Comparison of ENCODE assay signal across 15 mouse cellular contexts in the genomic region with DNA sequence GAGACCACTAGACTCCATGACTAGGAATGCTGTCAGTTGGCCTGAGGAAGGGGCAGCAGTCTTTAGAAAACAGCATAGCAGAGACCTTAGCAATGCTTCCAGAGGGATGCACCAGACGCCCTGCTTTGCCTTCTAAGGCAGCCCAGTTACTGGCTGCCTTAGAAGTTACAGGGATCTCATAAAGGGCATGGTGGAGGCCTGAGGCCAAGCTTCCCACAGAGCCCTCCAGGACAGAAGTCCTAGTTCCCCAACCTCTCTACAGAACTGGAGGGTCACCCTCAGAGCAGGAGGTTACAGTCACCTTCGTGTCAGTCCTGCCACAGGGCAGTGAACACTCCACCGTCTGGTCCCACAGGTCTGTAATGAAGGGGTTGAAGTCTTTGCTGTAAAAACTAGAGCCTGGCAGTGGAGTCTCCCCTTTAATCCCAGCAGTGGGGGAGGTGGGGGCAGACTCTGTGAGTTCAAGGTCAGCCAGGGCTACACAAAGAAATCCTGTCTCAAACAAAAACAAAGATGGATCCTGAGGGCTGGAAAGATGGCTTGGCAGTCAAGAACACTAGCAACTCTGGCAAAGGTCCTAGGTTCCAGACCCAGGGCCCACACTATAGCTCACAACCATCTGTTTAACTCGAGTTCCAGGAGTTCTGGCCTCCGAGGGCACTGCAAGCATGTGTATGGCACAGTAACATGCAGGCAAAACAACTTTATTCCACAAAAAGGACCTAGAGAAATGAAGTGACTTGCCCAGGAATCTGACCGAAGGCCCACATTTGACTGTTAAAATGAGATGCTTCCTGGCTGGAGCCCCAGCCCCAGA. TPM values are rescaled to one million over a fixed set of nuclear protein-coding genes. Genes with fewer than 3 reads are reported as not detected.
DNase-seq lines count a peak whose midpoint lies in the region; ATAC-seq and TF ChIP-seq lines count a peak whose summit lies in the region.
"Had no signal": no experiment of that assay in that cellular context is flagged by ENCODE, and none has a peak within 500 bp of the region (broad histone marks: within the 10 kb centered on the region; RNA-seq: fewer than 3 reads in every experiment).

No protein-coding gene starts in this region.

- no peak overlapping the region for H3K9ac ChIP-seq in lung, embryonic 14.5 days
- peak overlapping the region; percentile 3; the same call in 1 of the 2 replicates for H3K9ac ChIP-seq in liver, embryonic 15.5 days
- H3K9ac ChIP-seq: neural tube, embryonic 12.5 days had no signal

- H3K36me3 ChIP-seq in lung, embryonic 14.5 days (ENCODE audit: insufficient read depth): peaks cover 37% of the 10 kb centered on the region
- peaks cover 46% of the 10 kb centered on the region for H3K36me3 ChIP-seq in E14TG2a.4 (ENCODE audit: insufficient read depth, low read length)
- peaks cover 45% of the 10 kb centered on the region for H3K36me3 ChIP-seq in liver, embryonic 15.5 days (replicated peaks)

- WGBS in lung, embryonic 14.5 days: 67% methylated on average over 6 of the region's 6 CpGs
- WGBS in liver, embryonic 15.5 days (ENCODE audit: insufficient replicate concordance): 52% methylated on average over 6 of the region's 6 CpGs

- TF ChIP-seq CTCF in lung, embryonic 14.5 days (IDR thresholded peaks at IDR 0.05; ENCODE audit: low read depth): no peak
- TF ChIP-seq CTCF in E14TG2a.4 (conservative IDR thresholded peaks at IDR 0.05; ENCODE audit: low read length): no peak

- H3K27me3 ChIP-seq in lung, embryonic 14.5 days (ENCODE audit: insufficient read depth, low read length): no peaks in the 10 kb centered on the region
- no peaks in the 10 kb centered on the region for H3K27me3 ChIP-seq in E14TG2a.4 (ENCODE audit: insufficient read depth, low read length)
- no peaks in the 10 kb centered on the region for H3K27me3 ChIP-seq in liver, embryonic 15.5 days
- H3K27me3 ChIP-seq: neural tube, embryonic 12.5 days had no signal

- H3K9me3 ChIP-seq in lung, embryonic 14.5 days (ENCODE audit: low read depth, low read length): no peaks in the 10 kb centered on the region
- no peaks in the 10 kb centered on the region for H3K9me3 ChIP-seq in E14TG2a.4 (ENCODE audit: low read length)
- no peaks in the 10 kb centered on the region for H3K9me3 ChIP-seq in liver, embryonic 15.5 days (replicated peaks)
- H3K9me3 ChIP-seq: forebrain, embryonic 10.5 days; neural tube, embryonic 12.5 days had no signal

- H3K4me3 ChIP-seq in lung, embryonic 14.5 days (ENCODE audit: low read depth, low read length): no peak overlapping the region
- H3K4me3 ChIP-seq in E14TG2a.4 (replicated peaks; ENCODE audit: low read length): peak overlapping the region; percentile 24
- H3K4me3 ChIP-seq in liver, embryonic 15.5 days (replicated peaks): no peak overlapping the region
- H3K4me3 ChIP-seq: forebrain, embryonic 10.5 days; neural tube, embryonic 12.5 days had no signal

- DNase-seq in lung, embryonic 14.5 days: no peak
- DNase-seq in lung, postnatal 4 days: no peak
- DNase-seq in adipocyte (ENCODE audit: low spot score): peak; percentile 28
- DNase-seq in right cerebral cortex, postnatal 4 days: no peak
- no peak for DNase-seq in right cerebral cortex, adult 18-20 months
- DNase-seq: cerebellum, adult 11 months; kidney, adult 18-20 months; right cerebral cortex, postnatal 14 days had no signal

- 0 out of 2 replicates have a peak overlapping the region, but pooled peaks have one; percentile 30 for H3K27ac ChIP-seq in lung, embryonic 14.5 days (ENCODE audit: low read depth)
- peak overlapping the region; percentile 85 for H3K27ac ChIP-seq in liver, embryonic 15.5 days (replicated peaks)
- H3K27ac ChIP-seq: forebrain, embryonic 10.5 days; neural tube, embryonic 12.5 days had no signal

- no peaks in the 10 kb centered on the region for H3K4me1 ChIP-seq in lung, embryonic 14.5 days (ENCODE audit: insufficient read depth)
- peaks cover 99% of the 10 kb centered on the region for H3K4me1 ChIP-seq in E14TG2a.4 (replicated peaks; ENCODE audit: low read depth, low read length)
- peaks cover 91% of the 10 kb centered on the region for H3K4me1 ChIP-seq in liver, embryonic 15.5 days (replicated peaks)

- ATAC-seq in lung, embryonic 14.5 days (ENCODE audit: insufficient read depth): no peak
- peak; percentile 17 for ATAC-seq in liver, embryonic 15.5 days (ENCODE audit: insufficient read depth)
- ATAC-seq in megakaryocyte progenitor cell, adult 5-6 weeks (replicated peaks; ENCODE audit: poor library complexity): no peak

- H3K4me2 ChIP-seq in lung, embryonic 14.5 days: no peak overlapping the region
- no peak overlapping the region for H3K4me2 ChIP-seq in liver, embryonic 15.5 days
- H3K4me2 ChIP-seq: neural tube, embryonic 12.5 days had no signal

RNA-seq across cellular contexts. Expression of a gene that starts 8.1 kb away (rescaled TPM):
- 162 and 184 TPM in 2 replicates for polyA plus RNA-seq in lung, embryonic 14.5 days (2014; fragmentation: Nextera tagmentation; extraction: Ambion mirVana)
- polyA plus RNA-seq in liver, embryonic 15.5 days (2015; fragmentation: Nextera tagmentation; extraction: Ambion mirVana): 734 and 787 TPM in 2 replicates
- 208 and 232 TPM in 2 replicates for total RNA-seq in megakaryocyte progenitor cell, adult 5-6 weeks (2015)
- total RNA-seq in megakaryocyte progenitor cell, adult 5-6 weeks (2017): 90.4 and 97.3 TPM in 2 replicates

RNA-seq across cellular contexts. Expression of a gene that starts 13.5 kb away (rescaled TPM):
- 0.18 and 0.57 TPM in 2 replicates for polyA plus RNA-seq in lung, embryonic 14.5 days (2014; fragmentation: Nextera tagmentation; extraction: Ambion mirVana)
- polyA plus RNA-seq in liver, embryonic 15.5 days (2015; fragmentation: Nextera tagmentation; extraction: Ambion mirVana): 2.9 and 3.8 TPM in 2 replicates
- total RNA-seq in megakaryocyte progenitor cell, adult 5-6 weeks (2015): not detected in 2 replicates
- 0.17 TPM in 1 of 2 replicates, not detected in the other for total RNA-seq in megakaryocyte progenitor cell, adult 5-6 weeks (2017)
- total RNA-seq: gastrocnemius, postnatal 10 days; heart, postnatal 36 days had no signal

RNA-seq across cellular contexts. Expression of a gene that starts 28.4 kb away (rescaled TPM):
- polyA plus RNA-seq in lung, embryonic 14.5 days (2014; fragmentation: Nextera tagmentation; extraction: Ambion mirVana): not detected in 2 replicates
- 0.06 TPM in 1 of 2 replicates, not detected in the other for polyA plus RNA-seq in liver, embryonic 15.5 days (2015; fragmentation: Nextera tagmentation; extraction: Ambion mirVana)
- 0.15 TPM in 1 of 2 replicates, not detected in the other for total RNA-seq in megakaryocyte progenitor cell, adult 5-6 weeks (2015)
- not detected in 2 replicates for total RNA-seq in megakaryocyte progenitor cell, adult 5-6 weeks (2017)
- polyA plus RNA-seq: forebrain, embryonic 10.5 days; neural tube, embryonic 12.5 days had no signal

RNA-seq across cellular contexts. Expression of a gene that starts 35.6 kb away (rescaled TPM):
- 15.4 and 18.2 TPM in 2 replicates for polyA plus RNA-seq in lung, embryonic 14.5 days (2014; fragmentation: Nextera tagmentation; extraction: Ambion mirVana)
- polyA plus RNA-seq in liver, embryonic 15.5 days (2015; fragmentation: Nextera tagmentation; extraction: Ambion mirVana): 11.5 and 12.3 TPM in 2 replicates
- 10.7 and 21.3 TPM in 2 replicates for total RNA-seq in megakaryocyte progenitor cell, adult 5-6 weeks (2015)
- total RNA-seq in megakaryocyte progenitor cell, adult 5-6 weeks (2017): 11.6 and 13.0 TPM in 2 replicates
